Mouse (Mus musculus): ENCODE measurements around the gene Il17c. TPM values are rescaled to one million over a fixed set of nuclear protein-coding genes. Genes with fewer than 3 reads are reported as not detected.

The Il17c gene
- polyA plus RNA-seq, 1 experiment from 2014 or later, result not detected

GRCm38 (mm10) chr8:122426145-122426544 lies 4.3 kb downstream of the Il17c start:
- Histone ChIP-seq H3K4me1 (ENCODE audit: control insufficient read depth, insufficient read depth, low read length) (0 out of 2 replicates have a peak, but pooled peaks cover 4% of the 10 kb centered on the region), H3K27me3 (ENCODE audit: control insufficient read depth, insufficient read depth, low read length) (no peaks in the 10 kb centered on the region), H3K9ac (ENCODE audit: low read length) (no peak overlapping the region), H3K4me3 (replicated peaks; ENCODE audit: low read length) (no peak overlapping the region), H3K9me3 (replicated peaks; ENCODE audit: control insufficient read depth, low read length) (no peaks in the 10 kb centered on the region), H3K27ac (ENCODE audit: low read length) (no peak overlapping the region), H3K4me2 (ENCODE audit: low read depth, low read length) (no peak overlapping the region), H3K36me3 (ENCODE audit: control insufficient read depth, insufficient read depth, low read length) (no peaks in the 10 kb centered on the region)
- WGBS, result 73% methylated on average over 9 of the region's 9 CpGs
- no peak for ATAC-seq (ENCODE audit: insufficient read depth, low FRiP score)

- 80% methylated on average over 7 of the region's 7 CpGs for WGBS
- ATAC-seq (ENCODE audit: insufficient read depth, low FRiP score), result no peak
- peaks cover 12% of the 10 kb centered on the region for H3K4me1 ChIP-seq (ENCODE audit: control insufficient read depth, insufficient read depth, low read length)
- H3K36me3 ChIP-seq (ENCODE audit: control insufficient read depth, insufficient read depth, low read length), result no peaks in the 10 kb centered on the region
- H3K27me3 ChIP-seq (ENCODE audit: control insufficient read depth, insufficient read depth, low read length), result no peaks in the 10 kb centered on the region
- H3K9me3 ChIP-seq (replicated peaks; ENCODE audit: control insufficient read depth, low read length), result no peaks in the 10 kb centered on the region
- no peak overlapping the region for H3K9ac ChIP-seq (ENCODE audit: low read length)
- H3K27ac ChIP-seq (ENCODE audit: low read length), result no peak overlapping the region
- no peak overlapping the region for H3K4me3 ChIP-seq (replicated peaks; ENCODE audit: low read length)
- no peak overlapping the region for H3K4me2 ChIP-seq (ENCODE audit: low read depth, low read length)
Measured at GRCm38 (mm10) chr8:122427607-122428006, 5.8 kb downstream of the Il17c start.

GRCm38 (mm10) chr8:122428163-122428562 lies 6.3 kb downstream of the Il17c start:
- no peak overlapping the region for H3K4me2 ChIP-seq (ENCODE audit: low read depth, low read length)
- H3K9ac ChIP-seq (ENCODE audit: low read length), result no peak overlapping the region
- H3K27me3 ChIP-seq (ENCODE audit: control insufficient read depth, insufficient read depth, low read length), result no peaks in the 10 kb centered on the region
- 87% methylated on average over 9 of the region's 9 CpGs for WGBS
- H3K27ac ChIP-seq (ENCODE audit: low read length), result no peak overlapping the region
- H3K4me3 ChIP-seq (replicated peaks; ENCODE audit: low read length), result no peak overlapping the region
- no peak for ATAC-seq (ENCODE audit: insufficient read depth, low FRiP score)
- H3K36me3 ChIP-seq (ENCODE audit: control insufficient read depth, insufficient read depth, low read length), result no peaks in the 10 kb centered on the region
- H3K9me3 ChIP-seq (replicated peaks; ENCODE audit: control insufficient read depth, low read length), result no peaks in the 10 kb centered on the region
- peaks cover 16% of the 10 kb centered on the region for H3K4me1 ChIP-seq (ENCODE audit: control insufficient read depth, insufficient read depth, low read length)

GRCm38 (mm10) chr8:122430058-122430636 lies 8.3 kb downstream of the Il17c start:
- H3K9ac ChIP-seq (ENCODE audit: low read length), result 0 out of 2 replicates have a peak overlapping the region, but pooled peaks have one; percentile 16
- H3K9me3 ChIP-seq (replicated peaks; ENCODE audit: control insufficient read depth, low read length), result no peaks in the 10 kb centered on the region
- no peak overlapping the region for H3K4me2 ChIP-seq (ENCODE audit: low read depth, low read length)
- H3K27me3 ChIP-seq (ENCODE audit: control insufficient read depth, insufficient read depth, low read length), result no peaks in the 10 kb centered on the region
- H3K36me3 ChIP-seq (ENCODE audit: control insufficient read depth, insufficient read depth, low read length), result 0 out of 2 replicates have a peak, but pooled peaks cover under 1% of the 10 kb centered on the region
- H3K27ac ChIP-seq (ENCODE audit: low read length), result peak overlapping the region; percentile 36; the same call in 1 of the 2 replicates
- ATAC-seq (ENCODE audit: insufficient read depth, low FRiP score), result no peak
- H3K4me3 ChIP-seq (replicated peaks; ENCODE audit: low read length), result no peak overlapping the region
- 77% methylated on average over 10 of the region's 10 CpGs for WGBS
- H3K4me1 ChIP-seq (ENCODE audit: control insufficient read depth, insufficient read depth, low read length), result peaks cover 13% of the 10 kb centered on the region

GRCm38 (mm10) chr8:122430646-122431045 lies 8.8 kb downstream of the Il17c start:
- Histone ChIP-seq H3K9ac (ENCODE audit: low read length) (peak overlapping the region; percentile 16; the same call in 1 of the 2 replicates), H3K36me3 (ENCODE audit: control insufficient read depth, insufficient read depth, low read length) (0 out of 2 replicates have a peak, but pooled peaks cover 4% of the 10 kb centered on the region), H3K4me1 (ENCODE audit: control insufficient read depth, insufficient read depth, low read length) (peaks cover 13% of the 10 kb centered on the region), H3K4me3 (replicated peaks; ENCODE audit: low read length) (no peak overlapping the region), H3K27me3 (ENCODE audit: control insufficient read depth, insufficient read depth, low read length) (no peaks in the 10 kb centered on the region), H3K9me3 (replicated peaks; ENCODE audit: control insufficient read depth, low read length) (no peaks in the 10 kb centered on the region; the same call in 1 of the 2 replicates), H3K4me2 (ENCODE audit: low read depth, low read length) (no peak overlapping the region), H3K27ac (ENCODE audit: low read length) (peak overlapping the region; percentile 36; the same call in 1 of the 2 replicates)
- no peak for ATAC-seq (ENCODE audit: insufficient read depth, low FRiP score)
- WGBS, result 76% methylated on average over 3 of the region's 3 CpGs

- Histone ChIP-seq H3K9ac (ENCODE audit: low read length) (peak overlapping the region; percentile 86), H3K27ac (ENCODE audit: low read length) (peak overlapping the region; percentile 86), H3K4me3 (replicated peaks; ENCODE audit: low read length) (peak overlapping the region; percentile 65), H3K4me1 (ENCODE audit: control insufficient read depth, insufficient read depth, low read length) (peaks cover 13% of the 10 kb centered on the region), H3K36me3 (ENCODE audit: control insufficient read depth, insufficient read depth, low read length) (0 out of 2 replicates have a peak, but pooled peaks cover 4% of the 10 kb centered on the region), H3K4me2 (ENCODE audit: low read depth, low read length) (peak overlapping the region; percentile 83), H3K9me3 (replicated peaks; ENCODE audit: control insufficient read depth, low read length) (no peaks in the 10 kb centered on the region; the same call in 1 of the 2 replicates), H3K27me3 (ENCODE audit: control insufficient read depth, insufficient read depth, low read length) (no peaks in the 10 kb centered on the region)
- WGBS, result 23% methylated on average over 18 of the region's 18 CpGs
- ATAC-seq (ENCODE audit: insufficient read depth, low FRiP score), result peak; percentile 9; the same call in 1 of the 2 replicates
Measured at GRCm38 (mm10) chr8:122431694-122432442, 10.0 kb downstream of the Il17c start.

- Histone ChIP-seq H3K36me3 (ENCODE audit: control insufficient read depth, insufficient read depth, low read length) (0 out of 2 replicates have a peak, but pooled peaks cover 4% of the 10 kb centered on the region), H3K4me1 (ENCODE audit: control insufficient read depth, insufficient read depth, low read length) (peaks cover 13% of the 10 kb centered on the region), H3K4me3 (replicated peaks; ENCODE audit: low read length) (peak within 1 kb of the TSS; percentile 65), H3K27ac (ENCODE audit: low read length) (peak within 1 kb of the TSS; percentile 86), H3K9ac (ENCODE audit: low read length) (peak within 1 kb of the TSS; percentile 86), H3K27me3 (ENCODE audit: control insufficient read depth, insufficient read depth, low read length) (no peaks in the 10 kb centered on the region), H3K9me3 (replicated peaks; ENCODE audit: control insufficient read depth, low read length) (no peaks in the 10 kb centered on the region; the same call in 1 of the 2 replicates), H3K4me2 (ENCODE audit: low read depth, low read length) (peak within 1 kb of the TSS; percentile 83)
- ATAC-seq (ENCODE audit: insufficient read depth, low FRiP score), result peak; percentile 88
- WGBS, result 2% methylated on average over 45 of the region's 45 CpGs
Measured at GRCm38 (mm10) chr8:122432443-122433268, 10.8 kb downstream of the Il17c start, which contains the start of gene Cyba. TSS of gene Cyba (minus strand) at chr8:122432930.

GRCm38 (mm10) chr8:122433269-122433905 lies 11.6 kb downstream of the Il17c start:
- H3K4me2 ChIP-seq (ENCODE audit: low read depth, low read length), result peak overlapping the region; percentile 83
- ATAC-seq (ENCODE audit: insufficient read depth, low FRiP score), result 0 out of 2 replicates have a peak, but pooled peaks have one; percentile 0
- H3K9ac ChIP-seq (ENCODE audit: low read length), result peak overlapping the region; percentile 86
- H3K36me3 ChIP-seq (ENCODE audit: control insufficient read depth, insufficient read depth, low read length), result 0 out of 2 replicates have a peak, but pooled peaks cover 4% of the 10 kb centered on the region
- H3K4me1 ChIP-seq (ENCODE audit: control insufficient read depth, insufficient read depth, low read length), result peaks cover 19% of the 10 kb centered on the region
- H3K9me3 ChIP-seq (replicated peaks; ENCODE audit: control insufficient read depth, low read length), result no peaks in the 10 kb centered on the region; the same call in 1 of the 2 replicates
- peak overlapping the region; percentile 65 for H3K4me3 ChIP-seq (replicated peaks; ENCODE audit: low read length)
- H3K27ac ChIP-seq (ENCODE audit: low read length), result peak overlapping the region; percentile 86; the same call in 1 of the 2 replicates
- no peaks in the 10 kb centered on the region for H3K27me3 ChIP-seq (ENCODE audit: control insufficient read depth, insufficient read depth, low read length)
- 58% methylated on average over 11 of the region's 11 CpGs for WGBS

Data from stomach, embryonic 16.5 days (tissue).